Mouse (Mus musculus) layer of hippocampus, adult 2 months (tissue): ENCODE measurements around the gene Itpr1. TPM values are rescaled to one million over a fixed set of nuclear protein-coding genes. Genes with fewer than 3 reads are reported as not detected.

Experiments used
- DNase-seq, 2 experiments: peaks; one replicate each; pipeline ENCODE4 v3.0.0; 2022; ENCODE audit warnings: low spot score in 2 of 2
- H3K27ac ChIP-seq: fragments of 200-600 bp; 2 replicates; pipeline ENCODE4 v1.8.1; 2022
- H3K4me3 ChIP-seq: fragments of 200-600 bp; 2 replicates; pipeline ENCODE4 v1.8.1; 2022; ENCODE audit warnings: mild to moderate bottlenecking
- CTCF ChIP-seq: fragments of 200-600 bp; conservative IDR thresholded peaks from 2 replicates; pipeline ENCODE4 v1.8.1; 2022; ENCODE audit warnings: antibody characterized with exemption, mild to moderate bottlenecking, moderate library complexity
- total RNA-seq, 2 experiments: library from RNA; stranded (reverse); gene quantifications; 2 replicates each; pipeline ENCODE4 v1.2.3; 2021

The Itpr1 gene
- total RNA-seq, 2 experiments from 2014 or later: 317 to 337 TPM

DNA sequence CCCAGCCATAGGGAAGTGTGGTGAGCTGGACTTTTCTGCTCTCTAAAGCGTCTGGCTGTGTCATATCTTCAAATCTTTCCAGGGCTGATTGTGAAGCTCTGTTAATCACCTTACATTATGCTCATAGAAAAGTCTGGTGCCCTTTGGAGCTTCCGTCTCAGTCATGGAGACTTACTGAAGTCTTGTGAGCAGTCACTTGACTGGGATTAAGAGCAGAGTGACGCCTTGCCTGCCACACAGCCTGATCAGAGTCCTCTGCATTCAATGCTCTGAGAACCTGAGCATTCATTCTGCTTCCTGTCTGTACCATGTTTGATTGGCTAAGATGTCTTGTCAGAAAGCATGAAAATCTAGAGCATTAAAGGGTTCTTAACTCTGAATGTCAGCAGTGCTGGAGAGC, 314.7 kb downstream of the Itpr1 start:
- no peak for TF ChIP-seq CTCF
- DNase-seq: no peak
- no peak overlapping the region for H3K4me3 ChIP-seq
- H3K27ac ChIP-seq: no peak overlapping the region

DNA sequence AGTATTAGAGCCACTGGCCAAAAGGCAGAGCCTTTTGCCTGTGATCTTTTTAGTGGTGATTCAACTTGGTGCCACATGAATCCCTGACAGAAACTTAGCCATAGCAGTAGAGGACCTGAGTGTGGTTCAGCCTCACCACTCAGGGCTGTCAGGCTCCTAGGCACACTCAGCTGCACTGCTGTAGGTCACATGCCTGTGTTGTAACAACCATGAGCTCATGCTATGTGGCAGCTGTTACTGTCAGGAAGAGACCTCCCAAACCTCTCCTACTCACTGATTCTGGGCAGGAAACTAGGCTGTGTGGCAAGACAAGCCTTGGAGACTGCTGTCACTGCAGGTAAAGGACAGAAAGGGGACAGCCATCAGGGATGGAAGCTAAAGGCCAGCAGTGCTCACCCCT, 315.1 kb downstream of the Itpr1 start:
- no peak for TF ChIP-seq CTCF
- no peak overlapping the region for H3K4me3 ChIP-seq
- H3K27ac ChIP-seq: no peak overlapping the region
- DNase-seq: no peak

DNA sequence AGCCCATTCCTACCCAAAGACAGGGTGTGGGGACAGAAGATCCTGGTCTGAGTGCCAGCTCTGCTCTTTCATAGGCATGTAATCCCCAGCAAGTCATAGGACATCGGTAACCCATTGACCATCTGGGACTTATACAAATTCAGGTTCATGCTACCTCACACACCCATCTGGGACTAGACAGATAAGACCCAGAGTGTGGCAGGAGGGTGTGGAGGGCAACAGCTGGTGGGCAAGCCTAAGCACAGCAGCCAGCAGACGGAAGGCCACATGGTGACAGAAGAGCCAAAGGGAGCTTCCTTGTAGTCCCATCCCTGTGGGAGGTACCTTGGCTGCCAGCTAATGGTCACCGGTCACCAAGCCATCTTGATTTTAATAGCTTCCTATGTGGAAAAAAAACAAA, 316.3 kb downstream of the Itpr1 start:
- TF ChIP-seq CTCF: no peak
- H3K27ac ChIP-seq: no peak overlapping the region
- DNase-seq: no peak
- no peak overlapping the region for H3K4me3 ChIP-seq

DNA sequence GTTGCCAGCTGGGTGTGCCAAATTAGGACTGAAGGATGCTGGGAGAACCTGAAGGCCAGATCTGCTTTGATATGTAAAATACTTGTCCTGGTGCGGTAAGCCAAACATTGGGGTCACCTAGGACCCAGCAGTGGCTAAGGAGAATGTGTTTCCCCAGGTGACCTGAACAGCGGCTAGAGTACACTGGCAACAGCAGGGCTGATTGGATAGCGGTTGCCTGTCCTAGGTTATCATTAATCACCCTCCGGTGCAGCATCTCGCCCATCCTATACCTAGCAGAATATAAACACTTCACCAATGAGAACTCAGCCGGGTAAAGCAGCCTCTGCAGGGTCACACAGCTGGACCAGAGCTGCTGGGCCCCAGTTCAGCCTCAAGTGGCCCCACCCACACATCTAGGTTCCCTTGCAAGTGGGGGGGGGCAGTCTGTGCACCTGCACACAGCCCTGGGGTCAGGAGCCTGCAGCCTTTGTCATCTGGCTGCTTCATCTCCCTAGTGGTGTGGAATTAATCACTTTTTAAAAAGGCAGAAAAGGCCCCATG, 318.0 kb downstream of the Itpr1 start:
- no peak for TF ChIP-seq CTCF
- Histone ChIP-seq H3K4me3 (no peak overlapping the region), H3K27ac (no peak overlapping the region)
- no peak for DNase-seq

DNA sequence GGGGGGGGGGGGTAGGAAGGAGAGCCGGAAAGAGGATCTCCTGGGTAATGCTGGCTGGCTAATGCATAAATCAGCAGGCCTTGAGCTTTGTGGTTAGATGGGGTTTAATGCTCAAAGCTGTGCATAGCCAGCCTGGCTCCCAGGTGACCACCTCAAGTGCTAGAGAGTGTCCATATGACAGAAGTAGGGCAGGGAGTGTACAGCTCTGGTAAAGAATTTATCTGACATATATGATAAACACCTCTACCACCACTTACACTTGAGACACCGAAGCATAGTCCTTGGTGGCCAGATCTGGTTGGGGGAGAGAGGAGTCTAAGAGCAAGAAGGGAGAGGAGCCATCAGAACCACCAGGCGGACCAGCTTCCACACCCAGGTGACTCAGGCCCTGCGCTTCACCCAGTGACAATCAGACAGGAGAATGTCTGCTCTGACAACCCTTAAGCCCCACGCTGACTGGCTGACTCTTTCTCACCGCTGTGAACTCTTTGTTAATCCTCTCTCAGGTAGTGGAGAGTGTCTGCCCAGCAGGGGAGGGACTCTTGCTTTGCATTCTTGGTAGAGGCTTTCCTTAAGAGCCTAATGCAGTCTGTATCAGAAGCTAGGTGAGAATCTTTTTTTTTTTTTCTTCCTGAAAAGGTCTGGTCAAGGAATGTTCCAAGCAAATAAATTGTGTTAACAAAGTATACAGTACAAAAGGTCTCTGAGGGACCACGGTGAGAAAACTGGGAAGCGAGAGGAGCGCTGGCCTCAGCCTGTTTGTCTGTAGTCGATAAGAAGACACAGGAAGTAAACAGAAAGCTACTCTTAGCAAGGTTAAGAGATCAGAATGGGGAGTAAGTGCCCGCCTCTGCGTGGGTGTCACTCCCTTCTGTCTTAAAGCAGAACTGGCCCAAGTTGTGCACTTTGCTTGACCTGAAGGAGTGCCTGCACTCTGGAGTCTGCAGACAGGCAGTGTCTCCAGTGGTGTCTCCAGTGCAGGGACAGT, 318.7 kb downstream of the Itpr1 start:
- no peak overlapping the region for H3K27ac ChIP-seq
- H3K4me3 ChIP-seq: no peak overlapping the region
- DNase-seq: no peak
- TF ChIP-seq CTCF: no peak

DNA sequence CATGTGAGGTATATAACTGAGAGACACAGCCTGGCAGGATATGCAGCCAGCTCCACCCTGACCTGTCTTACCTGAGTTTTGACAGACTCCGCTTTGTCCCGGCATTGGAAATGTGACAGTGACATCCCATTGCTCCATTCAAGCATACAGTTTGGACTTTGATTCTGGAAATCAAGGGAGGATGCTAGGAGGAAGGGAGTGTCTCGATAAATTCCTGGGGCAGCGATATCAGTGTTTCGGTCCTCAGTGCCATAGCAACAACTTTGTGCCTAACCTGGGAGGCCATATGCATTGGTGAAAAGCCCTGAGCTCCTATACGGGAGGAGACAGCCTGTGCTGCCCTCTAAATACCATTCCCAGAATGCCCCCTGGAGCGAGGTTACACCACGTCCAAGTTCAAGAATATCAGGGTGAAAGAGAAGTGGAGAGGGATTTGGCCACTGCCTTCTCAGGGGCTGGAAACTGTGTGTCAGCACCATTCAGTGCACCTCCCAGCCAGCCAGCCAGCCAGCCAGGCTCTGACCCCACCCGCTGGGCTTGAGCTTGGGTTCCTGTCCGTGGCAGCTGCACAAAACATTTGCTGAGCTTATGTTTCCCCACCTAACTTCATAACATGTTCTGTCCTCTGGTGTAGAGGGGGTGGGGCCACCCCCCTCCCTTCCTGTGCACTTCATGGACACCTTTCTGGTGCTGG, 319.7 kb downstream of the Itpr1 start:
- Histone ChIP-seq H3K4me3 (no peak overlapping the region), H3K27ac (no peak overlapping the region)
- no peak for DNase-seq
- no peak for TF ChIP-seq CTCF

DNA sequence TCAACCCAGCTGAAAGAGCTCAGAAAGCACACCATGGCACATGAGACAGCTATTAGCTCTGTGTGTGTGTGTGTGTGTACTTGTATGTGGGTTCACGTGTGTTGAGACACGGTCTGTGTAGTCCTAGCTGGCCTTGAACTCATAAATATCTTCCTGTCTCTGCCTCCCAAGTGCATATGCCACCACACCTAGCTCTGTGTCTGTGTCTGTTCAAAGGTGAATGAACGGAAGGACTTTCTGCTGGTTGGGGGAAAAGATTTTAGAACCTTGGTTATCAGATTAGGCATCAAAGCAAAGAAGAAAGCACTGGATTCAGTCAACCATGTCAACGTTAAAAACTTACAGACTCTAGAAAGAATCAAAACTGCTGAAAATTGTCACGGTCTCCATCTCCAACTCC, 321.2 kb downstream of the Itpr1 start:
- no peak for DNase-seq
- no peak overlapping the region for H3K27ac ChIP-seq
- no peak for TF ChIP-seq CTCF
- no peak overlapping the region for H3K4me3 ChIP-seq

DNA sequence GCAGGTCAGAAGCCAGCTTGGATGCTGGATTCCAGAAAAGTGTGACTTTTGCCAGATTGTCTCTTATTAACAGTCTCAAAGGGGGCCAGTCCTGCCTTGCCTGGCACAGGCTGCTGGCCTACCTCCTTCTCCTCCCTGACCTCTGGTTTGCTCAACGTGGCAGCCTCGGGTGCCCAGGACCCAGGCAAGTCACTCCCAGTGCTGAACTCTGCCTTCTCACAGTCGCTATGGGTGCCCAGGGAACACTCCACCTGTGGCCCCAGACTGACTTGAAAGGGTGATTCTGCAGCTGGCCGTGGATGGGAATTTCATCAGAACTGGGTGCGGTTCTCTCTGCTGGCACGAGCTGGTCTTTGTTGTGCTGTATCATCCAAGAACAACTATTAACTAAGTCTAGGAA, 321.7 kb downstream of the Itpr1 start:
- Histone ChIP-seq H3K4me3 (no peak overlapping the region), H3K27ac (no peak overlapping the region)
- no peak for TF ChIP-seq CTCF
- no peak for DNase-seq

DNA sequence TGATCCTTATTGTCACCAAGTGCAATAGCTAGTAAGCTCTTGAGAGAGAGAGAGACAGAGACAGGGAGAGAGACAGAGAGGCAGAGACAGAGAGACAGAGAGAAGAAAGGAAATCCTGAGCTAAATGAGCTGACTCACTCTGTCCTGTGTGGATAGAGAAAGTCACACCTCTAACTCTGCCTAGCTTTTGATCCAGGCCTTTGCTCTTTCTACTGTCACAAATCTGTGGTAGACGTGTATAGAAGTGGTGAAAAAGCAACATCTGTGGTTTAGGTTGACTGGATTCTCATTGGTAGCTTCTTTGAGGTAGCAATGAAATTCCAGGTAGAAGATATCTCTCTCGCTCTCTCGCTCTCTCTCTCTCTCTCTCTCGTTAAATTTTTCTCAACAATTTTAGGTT, 322.4 kb downstream of the Itpr1 start:
- DNase-seq: no peak
- Histone ChIP-seq H3K27ac (no peak overlapping the region), H3K4me3 (no peak overlapping the region)
- no peak for TF ChIP-seq CTCF

DNA sequence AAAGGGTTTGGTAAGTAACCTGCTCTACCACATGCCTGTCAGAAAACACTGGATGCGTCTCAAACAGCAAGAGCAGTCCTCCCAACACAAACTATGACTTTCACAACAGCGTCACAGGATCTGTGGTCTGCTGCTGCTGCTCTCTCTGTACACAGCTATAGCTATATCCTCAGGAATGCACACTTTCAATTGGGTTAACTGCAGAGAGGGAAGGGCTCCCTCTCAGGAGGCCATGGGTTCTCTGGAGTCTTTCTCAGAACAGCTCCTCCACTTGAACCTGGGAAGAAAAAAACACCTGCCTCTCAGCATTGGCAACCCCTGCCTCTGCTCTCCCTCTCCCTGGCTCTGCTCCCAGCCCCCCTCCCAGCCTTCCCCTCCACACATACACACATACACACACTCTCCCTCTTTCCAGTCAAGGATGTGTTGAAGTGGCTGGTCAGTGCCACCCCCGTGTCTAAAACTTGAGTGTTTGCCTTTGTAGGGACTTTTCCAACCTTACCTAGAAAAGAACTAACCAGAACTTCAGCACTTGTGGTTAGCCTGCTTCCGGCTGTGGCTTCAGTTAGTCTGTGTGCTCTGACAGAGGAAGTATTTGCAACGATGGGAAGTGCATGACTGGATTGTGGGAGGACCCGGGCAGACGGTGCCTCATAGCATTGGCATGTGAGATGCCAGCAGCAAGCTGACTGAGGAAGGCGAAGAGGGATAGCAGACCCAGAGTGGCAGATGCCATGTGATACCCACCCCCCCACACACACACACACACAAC, 323.8 kb downstream of the Itpr1 start:
- DNase-seq: peak; percentile 47 to 65

DNA sequence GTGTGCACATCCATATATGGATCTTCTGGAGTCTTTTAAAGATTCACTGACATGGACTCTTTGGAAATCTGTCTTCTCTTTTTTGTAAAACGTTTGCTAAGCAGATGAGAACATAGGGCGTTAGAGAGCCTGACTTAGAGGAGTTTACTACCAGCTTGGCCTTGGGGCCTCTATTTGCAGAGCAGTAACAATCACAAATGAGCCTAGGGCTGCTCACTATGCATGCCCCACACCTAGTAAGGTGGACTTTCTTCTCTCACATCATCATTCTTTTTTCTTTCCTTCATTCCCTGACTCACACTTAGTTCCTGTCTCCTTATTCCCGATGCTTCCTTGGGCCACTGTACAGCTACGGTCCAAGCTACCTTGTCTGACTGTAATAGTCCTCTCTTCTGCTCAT, 325.5 kb downstream of the Itpr1 start:
- H3K27ac ChIP-seq: no peak overlapping the region
- TF ChIP-seq CTCF: no peak
- H3K4me3 ChIP-seq: no peak overlapping the region
- DNase-seq: no peak

More for the DNA sequence above, 323.8 kb downstream of the Itpr1 start:
- Histone ChIP-seq H3K4me3 (no peak overlapping the region), H3K27ac (no peak overlapping the region)
- no peak for TF ChIP-seq CTCF

DNA sequence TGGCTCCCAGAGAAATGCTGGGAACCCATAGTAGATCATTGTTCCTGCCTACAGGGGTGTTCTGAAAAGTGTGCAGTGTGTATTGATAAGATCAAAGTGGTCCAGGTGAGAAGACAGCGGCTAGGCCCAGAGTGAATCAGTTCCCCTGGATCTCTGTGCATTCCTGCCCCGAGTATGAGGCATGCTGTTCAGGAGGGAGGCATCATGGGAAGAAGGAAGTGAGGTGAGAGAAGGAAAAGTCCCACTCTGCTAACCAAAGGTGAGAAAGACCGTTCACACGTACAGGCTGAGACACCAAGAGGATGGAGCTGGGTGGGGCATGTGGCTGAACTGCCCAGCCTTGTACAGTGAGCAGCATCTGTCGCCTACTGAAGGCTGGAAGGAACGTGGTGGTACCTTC, 327.5 kb downstream of the Itpr1 start:
- TF ChIP-seq CTCF: no peak
- no peak overlapping the region for H3K4me3 ChIP-seq
- no peak overlapping the region for H3K27ac ChIP-seq
- no peak for DNase-seq

DNA sequence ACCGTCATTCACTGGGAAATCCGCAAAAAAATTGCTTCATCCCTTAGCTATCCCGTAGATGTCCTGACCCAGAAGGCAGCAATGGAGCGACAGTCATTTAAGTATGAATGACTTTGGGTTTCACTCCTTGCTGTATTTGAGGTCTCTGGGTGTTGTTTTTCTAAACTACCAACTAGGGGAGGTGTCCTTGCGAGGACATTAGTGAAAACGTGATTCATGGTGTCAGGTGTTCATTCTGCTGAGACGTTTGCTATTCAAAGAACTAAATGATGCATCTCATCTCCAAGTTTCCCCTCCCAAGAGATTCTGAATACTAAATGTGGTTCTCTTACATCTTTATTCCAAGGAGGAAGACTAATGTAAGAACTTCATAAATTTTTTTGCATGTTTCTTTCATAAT, 332.0 kb downstream of the Itpr1 start:
- Histone ChIP-seq H3K4me3 (no peak overlapping the region), H3K27ac (no peak overlapping the region)
- no peak for TF ChIP-seq CTCF
- DNase-seq: no peak
